Mouse (Mus musculus): ENCODE measurements around the gene Sec11a. TPM values are rescaled to one million over a fixed set of nuclear protein-coding genes. Genes with fewer than 3 reads are reported as not detected.
A peak's percentile ranks its signal among the peaks of the same experiment; 100 is the strongest.

Gene Sec11a
- polyA plus RNA-seq, 1 experiment = 45.3 TPM

DNA sequence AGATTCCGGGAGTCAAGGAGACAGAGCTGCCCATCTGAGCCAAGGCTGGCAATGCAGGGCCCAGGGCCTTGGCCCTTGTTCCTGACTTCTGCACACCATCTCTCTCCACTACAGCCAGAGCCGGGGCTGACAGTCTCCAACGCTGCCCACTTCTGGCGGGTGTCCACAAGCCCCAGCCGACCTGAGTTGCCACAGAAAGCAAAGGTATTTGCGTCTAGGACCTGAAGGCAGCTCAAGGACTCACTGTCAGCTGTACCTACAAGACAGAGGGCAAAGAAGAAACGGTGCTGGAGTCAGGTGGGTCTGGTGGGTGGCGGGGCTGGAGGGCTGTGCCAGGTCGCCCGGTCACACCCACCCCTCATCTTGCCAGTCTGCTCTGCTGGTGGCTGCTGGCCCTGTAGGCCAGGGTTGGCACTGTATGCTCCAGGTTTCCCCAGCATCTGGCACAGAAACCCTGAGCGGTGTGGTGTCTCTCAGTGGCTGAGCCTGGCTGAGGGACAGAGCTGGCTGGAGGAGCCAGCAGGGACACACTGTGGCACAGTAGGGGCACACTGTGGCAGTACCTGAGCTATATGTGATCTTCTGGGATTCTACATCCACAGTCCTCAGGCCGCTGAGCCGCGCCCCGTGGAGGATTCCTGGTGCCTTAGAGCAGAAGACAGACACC, 54.4 kb downstream of the Sec11a start:
- H3K36me3 ChIP-seq (ENCODE audit: control insufficient read depth, insufficient read depth, low read length) = peaks cover 34% of the 10 kb centered on the region
- H3K4me1 ChIP-seq (ENCODE audit: control insufficient read depth, insufficient read depth, insufficient read length) = peaks cover 10% of the 10 kb centered on the region; the same call in 1 of the 2 replicates
- WGBS = 93% methylated on average over 15 of the region's 15 CpGs
- DNase-seq (ENCODE audit: low read depth in 1 of 2, low spot score in 2 of 2) = no peak
- H3K4me3 ChIP-seq (ENCODE audit: extremely low read depth, insufficient read depth, insufficient read length) = no peak overlapping the region
- TF ChIP-seq CTCF (IDR thresholded peaks at IDR 0.05; ENCODE audit: extremely low read depth, insufficient read depth, insufficient read length, insufficient replicate concordance) (no peak), POLR2A (IDR thresholded peaks at IDR 0.05; ENCODE audit: low read depth, low read length) (no peak)
- no peaks in the 10 kb centered on the region for H3K27me3 ChIP-seq (ENCODE audit: control insufficient read depth, insufficient read depth, low read length)
- H3K27ac ChIP-seq (ENCODE audit: insufficient read depth, low read length) = peak overlapping the region; percentile 49

DNA sequence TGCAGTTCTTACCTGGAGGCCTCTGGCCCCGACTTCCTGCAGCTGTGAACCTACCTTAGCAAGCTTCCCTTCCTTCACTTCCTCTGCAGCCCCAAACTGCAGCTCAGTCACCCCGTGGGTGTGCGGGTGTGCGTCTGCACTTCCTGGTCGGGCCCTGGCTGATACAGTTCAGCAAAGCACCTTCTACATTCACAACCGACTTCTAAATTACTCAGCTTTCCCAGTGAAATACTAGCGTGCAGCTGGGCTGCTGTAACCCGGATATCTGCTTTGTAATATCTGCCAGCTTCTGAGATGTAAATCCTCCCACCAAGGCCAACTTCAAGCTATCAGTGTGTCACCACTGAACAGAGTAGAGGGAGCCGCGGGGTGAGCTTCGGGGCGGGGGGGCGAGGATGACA, 57.7 kb downstream of the Sec11a start:
- Histone ChIP-seq H3K36me3 (ENCODE audit: control insufficient read depth, insufficient read depth, low read length) (peaks cover 25% of the 10 kb centered on the region), H3K27ac (ENCODE audit: insufficient read depth, low read length) (peak overlapping the region; percentile 83), H3K4me3 (ENCODE audit: extremely low read depth, insufficient read depth, insufficient read length) (no peak overlapping the region), H3K4me1 (ENCODE audit: control insufficient read depth, insufficient read depth, insufficient read length) (peaks cover 10% of the 10 kb centered on the region; the same call in 1 of the 2 replicates), H3K27me3 (ENCODE audit: control insufficient read depth, insufficient read depth, low read length) (no peaks in the 10 kb centered on the region)
- WGBS = 13% methylated on average over 13 of the region's 13 CpGs
- peak; percentile 55 to 77 for DNase-seq (ENCODE audit: low read depth in 1 of 2, low spot score in 2 of 2)
- TF ChIP-seq POLR2A (IDR thresholded peaks at IDR 0.05; ENCODE audit: low read depth, low read length) = peak; percentile 53
- no peak for TF ChIP-seq CTCF (IDR thresholded peaks at IDR 0.05; ENCODE audit: extremely low read depth, insufficient read depth, insufficient read length, insufficient replicate concordance)

DNA sequence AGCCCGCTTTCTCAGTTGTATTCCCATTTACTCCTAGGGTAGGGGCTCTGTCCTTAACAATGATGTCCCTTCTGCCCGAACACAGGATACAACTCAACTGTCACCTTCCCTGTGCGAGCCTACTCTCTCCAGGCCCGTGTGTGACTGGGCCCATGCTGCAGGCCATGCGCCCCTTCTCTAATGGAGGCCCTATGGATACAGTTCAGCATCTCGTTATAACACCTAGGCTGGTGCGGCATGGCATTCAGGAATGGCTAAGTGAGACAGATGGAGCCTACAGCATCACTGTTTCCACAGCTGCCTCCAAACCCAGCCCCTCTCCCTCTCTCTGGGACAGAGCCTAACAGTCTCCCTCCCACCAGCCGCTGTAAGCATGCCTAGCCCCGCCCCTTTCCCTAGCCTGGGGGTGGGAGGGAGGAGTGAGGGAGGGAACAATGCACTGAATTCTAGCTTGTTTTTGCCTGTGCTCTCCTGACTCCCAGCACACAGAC, 58.5 kb downstream of the Sec11a start:
- WGBS = 65% methylated on average over 9 of the region's 9 CpGs
- Histone ChIP-seq H3K27me3 (ENCODE audit: control insufficient read depth, insufficient read depth, low read length) (no peaks in the 10 kb centered on the region), H3K27ac (ENCODE audit: insufficient read depth, low read length) (peak overlapping the region; percentile 83), H3K36me3 (ENCODE audit: control insufficient read depth, insufficient read depth, low read length) (peaks cover 25% of the 10 kb centered on the region), H3K4me3 (ENCODE audit: extremely low read depth, insufficient read depth, insufficient read length) (no peak overlapping the region), H3K4me1 (ENCODE audit: control insufficient read depth, insufficient read depth, insufficient read length) (peaks cover 10% of the 10 kb centered on the region; the same call in 1 of the 2 replicates)
- TF ChIP-seq CTCF (IDR thresholded peaks at IDR 0.05; ENCODE audit: extremely low read depth, insufficient read depth, insufficient read length, insufficient replicate concordance) = no peak
- no peak for TF ChIP-seq POLR2A (IDR thresholded peaks at IDR 0.05; ENCODE audit: low read depth, low read length)
- no peak for DNase-seq (ENCODE audit: low read depth in 1 of 2, low spot score in 2 of 2)

- peaks cover 10% of the 10 kb centered on the region; the same call in 1 of the 2 replicates for H3K4me1 ChIP-seq (ENCODE audit: control insufficient read depth, insufficient read depth, insufficient read length)
- H3K27ac ChIP-seq (ENCODE audit: insufficient read depth, low read length) = peak overlapping the region; percentile 83
- no peak for DNase-seq (ENCODE audit: low read depth in 1 of 2, low spot score in 2 of 2)
- H3K27me3 ChIP-seq (ENCODE audit: control insufficient read depth, insufficient read depth, low read length) = no peaks in the 10 kb centered on the region
- 83% methylated on average over 7 of the region's 7 CpGs for WGBS
- no peak overlapping the region for H3K4me3 ChIP-seq (ENCODE audit: extremely low read depth, insufficient read depth, insufficient read length)
- H3K36me3 ChIP-seq (ENCODE audit: control insufficient read depth, insufficient read depth, low read length) = peaks cover 21% of the 10 kb centered on the region
- TF ChIP-seq CTCF (IDR thresholded peaks at IDR 0.05; ENCODE audit: extremely low read depth, insufficient read depth, insufficient read length, insufficient replicate concordance) = no peak
- no peak for TF ChIP-seq POLR2A (IDR thresholded peaks at IDR 0.05; ENCODE audit: low read depth, low read length)
These were observed 59.0 kb downstream of the Sec11a start for GRCm38 (mm10) chr7:80888595-80888994.

- no peak for DNase-seq (ENCODE audit: low read depth in 1 of 2, low spot score in 2 of 2)
- TF ChIP-seq POLR2A (IDR thresholded peaks at IDR 0.05; ENCODE audit: low read depth, low read length) = no peak
- TF ChIP-seq CTCF (IDR thresholded peaks at IDR 0.05; ENCODE audit: extremely low read depth, insufficient read depth, insufficient read length, insufficient replicate concordance) = no peak
- Histone ChIP-seq H3K27ac (ENCODE audit: insufficient read depth, low read length) (no peak overlapping the region), H3K4me1 (ENCODE audit: control insufficient read depth, insufficient read depth, insufficient read length) (peaks cover 13% of the 10 kb centered on the region; the same call in 1 of the 2 replicates), H3K27me3 (ENCODE audit: control insufficient read depth, insufficient read depth, low read length) (no peaks in the 10 kb centered on the region), H3K36me3 (ENCODE audit: control insufficient read depth, insufficient read depth, low read length) (no peaks in the 10 kb centered on the region), H3K4me3 (ENCODE audit: extremely low read depth, insufficient read depth, insufficient read length) (no peak overlapping the region)
- 3% methylated on average over 1 of the region's 1 CpGs for WGBS
These were observed 61.9 kb downstream of the Sec11a start for GRCm38 (mm10) chr7:80885666-80886065.

DNA sequence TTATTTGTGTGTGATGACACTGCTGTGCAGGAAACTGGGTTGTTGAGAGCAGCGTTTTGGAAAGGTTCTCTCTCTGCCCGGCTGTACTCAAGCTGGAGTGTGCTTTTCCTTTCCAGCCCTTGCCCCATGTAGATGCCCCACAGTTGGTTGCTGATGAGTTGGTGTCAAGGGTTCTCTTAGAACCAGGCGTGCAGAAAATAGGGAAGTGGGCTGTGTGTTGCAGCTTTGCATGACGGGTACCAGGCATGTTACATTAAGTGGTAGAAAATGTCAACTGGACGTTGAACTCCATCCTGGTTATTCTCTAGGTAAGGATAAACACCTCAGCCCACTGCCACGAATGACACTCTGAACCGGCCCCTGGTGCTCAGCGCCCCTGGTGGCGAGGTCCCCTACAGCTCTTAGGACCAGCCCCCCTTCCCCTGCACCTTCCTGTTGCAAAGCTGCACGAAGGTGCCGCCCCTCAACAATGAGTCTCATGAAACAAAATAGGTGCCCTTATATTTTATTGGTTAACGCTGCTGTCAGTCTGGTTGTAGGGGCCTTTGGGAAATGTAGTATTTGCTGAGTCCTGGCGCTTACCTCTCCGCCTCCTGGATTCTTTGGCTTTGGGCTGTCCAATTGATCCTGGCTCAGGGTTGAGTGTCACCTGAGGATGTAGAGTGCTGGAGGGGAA, 64.6 kb downstream of the Sec11a start:
- H3K4me1 ChIP-seq (ENCODE audit: control insufficient read depth, insufficient read depth, insufficient read length) = peaks cover 2% of the 10 kb centered on the region; the same call in 1 of the 2 replicates
- H3K4me3 ChIP-seq (ENCODE audit: extremely low read depth, insufficient read depth, insufficient read length) = peak overlapping the region; percentile 29
- 0 out of 2 replicates have a peak overlapping the region, but pooled peaks have one; percentile 4 for H3K27ac ChIP-seq (ENCODE audit: insufficient read depth, low read length)
- peak; percentile 70; the same call in 1 of the 2 replicates for TF ChIP-seq CTCF (IDR thresholded peaks at IDR 0.05; ENCODE audit: extremely low read depth, insufficient read depth, insufficient read length, insufficient replicate concordance)
- TF ChIP-seq POLR2A (IDR thresholded peaks at IDR 0.05; ENCODE audit: low read depth, low read length) = no peak
- no peaks in the 10 kb centered on the region for H3K27me3 ChIP-seq (ENCODE audit: control insufficient read depth, insufficient read depth, low read length)
- no peaks in the 10 kb centered on the region for H3K36me3 ChIP-seq (ENCODE audit: control insufficient read depth, insufficient read depth, low read length)
- DNase-seq (ENCODE audit: low read depth in 1 of 2, low spot score in 2 of 2) = peak; percentile 74 to 90
- WGBS = 6% methylated on average over 14 of the region's 14 CpGs

Data from spleen, adult 2 months (tissue).